In the genomic region with DNA sequence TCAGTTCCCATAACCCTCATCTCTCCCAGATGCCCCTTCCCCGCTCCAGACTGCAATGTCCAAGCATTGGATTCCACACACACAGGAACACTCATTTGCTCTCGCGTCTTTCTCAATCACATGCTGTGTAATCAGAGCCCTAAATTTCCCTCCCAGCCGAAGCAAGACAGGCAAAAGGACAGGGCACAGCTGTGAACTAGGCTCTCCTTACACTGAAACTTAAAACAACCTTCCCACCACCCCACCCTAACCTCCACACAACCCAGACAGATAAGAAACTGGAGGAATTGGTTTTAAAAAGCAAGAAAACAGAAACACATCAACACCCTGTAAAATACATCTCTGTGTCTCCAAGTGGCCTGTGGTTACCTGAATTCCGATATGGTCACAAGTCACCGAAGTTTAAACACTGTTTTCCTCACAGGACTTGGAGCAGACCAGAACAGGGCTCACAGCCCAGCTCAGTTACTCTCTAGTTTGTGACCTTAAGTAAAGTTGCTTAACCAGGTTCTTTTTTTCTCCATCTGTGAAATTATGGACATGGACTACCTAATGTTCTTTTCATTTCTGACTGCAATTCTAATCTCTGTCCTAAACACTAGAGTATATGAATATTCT, we compare ENCODE assay signal across 12 mouse cellular contexts. TPM values are rescaled to one million over a fixed set of nuclear protein-coding genes. Genes with fewer than 3 reads are reported as not detected.
DNase-seq lines count a peak whose midpoint lies in the region; ATAC-seq and TF ChIP-seq lines count a peak whose summit lies in the region.
"Had no signal": no experiment of that assay in that cellular context is flagged by ENCODE, and none has a peak within 500 bp of the region (broad histone marks: within the 10 kb centered on the region; RNA-seq: fewer than 3 reads in every experiment).

No protein-coding gene starts in this region.

- TF ChIP-seq CTCF in olfactory bulb, adult 2 months (IDR thresholded peaks at IDR 0.05; ENCODE audit: insufficient read depth, low read depth, low read length), result no peak

- DNase-seq in limb, embryonic 10.5 days (ENCODE audit: low spot score), result no peak
- DNase-seq in fibroblast of lung, adult 2 months (ENCODE audit: low read depth), result peak; percentile 65
- no peak for DNase-seq in right cerebral cortex, postnatal 36 days (ENCODE audit: low spot score in 2 of 2)
- DNase-seq: B cell, adult 2 months; midbrain, embryonic 14.5 days; retina, postnatal 1 day had no signal

- H3K9me3 ChIP-seq in forebrain, embryonic 13.5 days (replicated peaks), result no peaks in the 10 kb centered on the region
- H3K9me3 ChIP-seq in forebrain, embryonic 15.5 days, result no peaks in the 10 kb centered on the region
- H3K9me3 ChIP-seq in limb, embryonic 13.5 days, result no peaks in the 10 kb centered on the region
- no peaks in the 10 kb centered on the region for H3K9me3 ChIP-seq in limb, embryonic 10.5 days (replicated peaks)
- H3K9me3 ChIP-seq in midbrain, embryonic 16.5 days (replicated peaks; ENCODE audit: control insufficient read depth, low read length, poor library complexity, severe bottlenecking), result no peaks in the 10 kb centered on the region

- H3K9ac ChIP-seq in forebrain, embryonic 13.5 days, result peak overlapping the region; percentile 12; the same call in 1 of the 2 replicates
- no peak overlapping the region for H3K9ac ChIP-seq in forebrain, embryonic 15.5 days (replicated peaks)
- no peak overlapping the region for H3K9ac ChIP-seq in limb, embryonic 13.5 days
- H3K9ac ChIP-seq in midbrain, embryonic 16.5 days (ENCODE audit: low read depth, low read length), result no peak overlapping the region

- no peak overlapping the region for H3K4me3 ChIP-seq in forebrain, embryonic 13.5 days
- no peak overlapping the region for H3K4me3 ChIP-seq in forebrain, embryonic 15.5 days
- H3K4me3 ChIP-seq in limb, embryonic 13.5 days, result no peak overlapping the region
- H3K4me3 ChIP-seq in limb, embryonic 10.5 days, result no peak overlapping the region
- H3K4me3 ChIP-seq in olfactory bulb, adult 2 months (ENCODE audit: insufficient read depth, low read depth, low read length), result no peak overlapping the region
- no peak overlapping the region for H3K4me3 ChIP-seq in midbrain, embryonic 16.5 days (ENCODE audit: low read depth, low read length)

- no peak overlapping the region; the same call in 1 of the 2 replicates for H3K4me2 ChIP-seq in forebrain, embryonic 13.5 days
- H3K4me2 ChIP-seq in forebrain, embryonic 15.5 days (replicated peaks), result no peak overlapping the region
- 0 out of 2 replicates have a peak overlapping the region, but pooled peaks have one; percentile 3 for H3K4me2 ChIP-seq in limb, embryonic 13.5 days (replicated peaks)
- no peak overlapping the region for H3K4me2 ChIP-seq in midbrain, embryonic 16.5 days (ENCODE audit: low read length)

- 63% methylated on average over 6 of the region's 6 CpGs for WGBS in forebrain, embryonic 13.5 days
- WGBS in forebrain, embryonic 15.5 days, result 45% methylated on average over 6 of the region's 6 CpGs
- WGBS in limb, embryonic 13.5 days, result 38% methylated on average over 6 of the region's 6 CpGs
- WGBS in limb, embryonic 10.5 days, result 55% methylated on average over 6 of the region's 6 CpGs
- WGBS in olfactory bulb, adult 2 months, result 42% methylated on average over 6 of the region's 6 CpGs
- WGBS in midbrain, embryonic 16.5 days, result 57% methylated on average over 6 of the region's 6 CpGs

- no peak for ATAC-seq in forebrain, embryonic 13.5 days
- ATAC-seq in forebrain, embryonic 15.5 days (replicated peaks), result no peak
- 0 out of 2 replicates have a peak, but pooled peaks have one; percentile 7 for ATAC-seq in limb, embryonic 13.5 days (ENCODE audit: low FRiP score, low read depth)
- no peak for ATAC-seq in midbrain, embryonic 16.5 days
- ATAC-seq: inflammation-experienced regulatory T-cells, adult 6 months had no signal

- peaks cover 54% of the 10 kb centered on the region for H3K4me1 ChIP-seq in forebrain, embryonic 13.5 days
- H3K4me1 ChIP-seq in forebrain, embryonic 15.5 days, result peaks cover 39% of the 10 kb centered on the region
- H3K4me1 ChIP-seq in limb, embryonic 13.5 days, result peaks cover 43% of the 10 kb centered on the region
- peaks cover 29% of the 10 kb centered on the region for H3K4me1 ChIP-seq in limb, embryonic 10.5 days
- peaks cover 9% of the 10 kb centered on the region for H3K4me1 ChIP-seq in olfactory bulb, adult 2 months (ENCODE audit: control insufficient read depth, insufficient read depth, low read length)
- H3K4me1 ChIP-seq in midbrain, embryonic 16.5 days (ENCODE audit: control insufficient read depth, insufficient read depth, low read length), result peaks cover 29% of the 10 kb centered on the region

- no peaks in the 10 kb centered on the region for H3K27me3 ChIP-seq in forebrain, embryonic 13.5 days
- H3K27me3 ChIP-seq in forebrain, embryonic 15.5 days, result no peaks in the 10 kb centered on the region
- H3K27me3 ChIP-seq in limb, embryonic 13.5 days, result no peaks in the 10 kb centered on the region
- H3K27me3 ChIP-seq in limb, embryonic 10.5 days (ENCODE audit: low read depth, poor library complexity, severe bottlenecking), result no peaks in the 10 kb centered on the region
- no peaks in the 10 kb centered on the region for H3K27me3 ChIP-seq in midbrain, embryonic 16.5 days (ENCODE audit: control insufficient read depth, insufficient read depth, low read depth, low read length)

- H3K36me3 ChIP-seq in forebrain, embryonic 13.5 days (ENCODE audit: poor library complexity, severe bottlenecking), result peaks cover 16% of the 10 kb centered on the region
- H3K36me3 ChIP-seq in forebrain, embryonic 15.5 days, result peaks cover 13% of the 10 kb centered on the region
- H3K36me3 ChIP-seq in limb, embryonic 13.5 days, result peaks cover 17% of the 10 kb centered on the region
- peaks cover 33% of the 10 kb centered on the region for H3K36me3 ChIP-seq in limb, embryonic 10.5 days
- no peaks in the 10 kb centered on the region for H3K36me3 ChIP-seq in midbrain, embryonic 16.5 days (ENCODE audit: control insufficient read depth, insufficient read depth, low read length)

- TF ChIP-seq POLR2A in olfactory bulb, adult 2 months (IDR thresholded peaks at IDR 0.05; ENCODE audit: insufficient read depth, low read depth, low read length), result no peak

- H3K27ac ChIP-seq in forebrain, embryonic 13.5 days, result no peak overlapping the region
- no peak overlapping the region for H3K27ac ChIP-seq in forebrain, embryonic 15.5 days (replicated peaks)
- H3K27ac ChIP-seq in limb, embryonic 13.5 days, result no peak overlapping the region
- H3K27ac ChIP-seq in limb, embryonic 10.5 days, result no peak overlapping the region
- H3K27ac ChIP-seq in olfactory bulb, adult 2 months (ENCODE audit: insufficient read depth, low read depth, low read length), result 0 out of 2 replicates have a peak overlapping the region, but pooled peaks have one; percentile 43
- H3K27ac ChIP-seq in midbrain, embryonic 16.5 days (ENCODE audit: low read length), result no peak overlapping the region

RNA-seq across cellular contexts. Expression of gene Ybx3, which starts 4.5 kb away (rescaled TPM):
- polyA plus RNA-seq in forebrain, embryonic 13.5 days (2015; fragmentation: Nextera tagmentation; extraction: Ambion mirVana), result 27.4 and 27.9 TPM in 2 replicates
- polyA plus RNA-seq in forebrain, embryonic 15.5 days (2015; fragmentation: Nextera tagmentation; extraction: Ambion mirVana), result 19.5 and 20.8 TPM in 2 replicates
- polyA plus RNA-seq in limb, embryonic 13.5 days (2015; fragmentation: Nextera tagmentation; extraction: Ambion mirVana), result 41.0 and 43.5 TPM in 2 replicates
- polyA plus RNA-seq in limb, embryonic 10.5 days (2016; fragmentation: Nextera tagmentation; extraction: Ambion mirVana), result 33.9 and 37.6 TPM in 2 replicates
- polyA plus RNA-seq in olfactory bulb, adult 2 months (2012; ENCODE audit: insufficient read depth, insufficient read length, low replicate concordance, missing spikeins), result not detected in 2 replicates
- polyA plus RNA-seq in midbrain, embryonic 16.5 days (2015; fragmentation: Nextera tagmentation; extraction: Ambion mirVana), result 21.6 and 25.4 TPM in 2 replicates

RNA-seq across cellular contexts. Expression of gene Styk1, which starts 30.4 kb away (rescaled TPM):
- polyA plus RNA-seq in forebrain, embryonic 13.5 days (2015; fragmentation: Nextera tagmentation; extraction: Ambion mirVana), result 1.2 and 1.6 TPM in 2 replicates
- 3.4 and 4.3 TPM in 2 replicates for polyA plus RNA-seq in forebrain, embryonic 15.5 days (2015; fragmentation: Nextera tagmentation; extraction: Ambion mirVana)
- polyA plus RNA-seq in limb, embryonic 13.5 days (2015; fragmentation: Nextera tagmentation; extraction: Ambion mirVana), result 2.1 and 2.2 TPM in 2 replicates
- 0.79 and 1.9 TPM in 2 replicates for polyA plus RNA-seq in limb, embryonic 10.5 days (2016; fragmentation: Nextera tagmentation; extraction: Ambion mirVana)
- not detected in 2 replicates for polyA plus RNA-seq in olfactory bulb, adult 2 months (2012; ENCODE audit: insufficient read depth, insufficient read length, low replicate concordance, missing spikeins)
- polyA plus RNA-seq in midbrain, embryonic 16.5 days (2015; fragmentation: Nextera tagmentation; extraction: Ambion mirVana), result 5.6 and 6.1 TPM in 2 replicates
- polyA plus RNA-seq: inflammation-experienced regulatory T-cells, adult 6 months had no signal

Comparison
In these comparisons a context has a peak if more than half of its experiments do, and no peak if none do; other contexts are left out.
1. RNA of gene Ybx3, which starts 4.5 kb away (polyA plus RNA-seq): 41.0 to 43.5 TPM in limb, embryonic 13.5 days, 33.9 to 37.6 TPM in limb, embryonic 10.5 days, 27.4 to 27.9 TPM in forebrain, embryonic 13.5 days, 21.6 to 25.4 TPM in midbrain, embryonic 16.5 days and 19.5 to 20.8 TPM in forebrain, embryonic 15.5 days; not detected in olfactory bulb, adult 2 months; every median in the first group is over 10 times any median in the second.